Mouse (Mus musculus): ENCODE data around the gene Ppat.
A peak's percentile ranks its signal among the peaks of the same experiment; 100 is the strongest.

DNA sequence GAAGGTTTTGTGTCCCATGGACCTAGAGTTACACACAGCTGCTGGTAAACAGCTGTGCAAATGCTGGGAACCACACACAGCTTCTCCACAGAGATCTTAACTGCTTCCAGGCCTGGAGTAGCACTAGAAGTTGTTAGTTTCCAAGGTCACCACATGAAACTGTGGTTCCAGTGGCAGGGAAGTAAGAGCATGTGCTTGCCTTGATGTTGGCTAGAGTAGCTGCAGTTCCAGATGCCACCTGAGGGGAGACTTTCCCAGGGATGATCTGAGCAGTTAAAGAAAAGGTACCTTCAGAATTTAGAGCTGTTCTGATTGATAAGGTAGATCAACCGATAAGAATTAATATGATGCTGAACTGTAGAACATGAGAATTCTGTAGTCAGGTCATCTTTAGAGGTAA lies 6.6 kb upstream of the Ppat start:
- TF ChIP-seq BHLHE40 (IDR thresholded peaks at IDR 0.05; ENCODE audit: borderline replicate concordance, low read depth, low read length) = no peak
- TF ChIP-seq CTCF (IDR thresholded peaks at IDR 0.05 in 2 of 3, conservative IDR thresholded peaks at IDR 0.05 in 1 of 3; ENCODE audit: control insufficient read depth in 1 of 3, insufficient read depth in 1 of 3, low read depth in 2 of 3, low read length in 3 of 3, poor library complexity in 1 of 3, severe bottlenecking in 1 of 3) = peak in 2 of 3 experiments; percentile 10 to 40; a peak in 2 of 6 replicates
- no peak for TF ChIP-seq ZC3H11A (IDR thresholded peaks at IDR 0.05; ENCODE audit: low read depth, low read length)
- TF ChIP-seq EP300 (IDR thresholded peaks at IDR 0.05; ENCODE audit: low read depth in 1 of 2, low read length in 2 of 2) = no peak
- TF ChIP-seq ZNF384 (IDR thresholded peaks at IDR 0.05; ENCODE audit: low read depth, low read length) = no peak
